Mouse (Mus musculus): ENCODE measurements at regions not wholly inside any gene's neighbourhood (a gene's known extent, or its start where the extent isn't known, plus 50 kb on each side); places are given as distances from the start of the nearest gene placed in this dataset.

DNA sequence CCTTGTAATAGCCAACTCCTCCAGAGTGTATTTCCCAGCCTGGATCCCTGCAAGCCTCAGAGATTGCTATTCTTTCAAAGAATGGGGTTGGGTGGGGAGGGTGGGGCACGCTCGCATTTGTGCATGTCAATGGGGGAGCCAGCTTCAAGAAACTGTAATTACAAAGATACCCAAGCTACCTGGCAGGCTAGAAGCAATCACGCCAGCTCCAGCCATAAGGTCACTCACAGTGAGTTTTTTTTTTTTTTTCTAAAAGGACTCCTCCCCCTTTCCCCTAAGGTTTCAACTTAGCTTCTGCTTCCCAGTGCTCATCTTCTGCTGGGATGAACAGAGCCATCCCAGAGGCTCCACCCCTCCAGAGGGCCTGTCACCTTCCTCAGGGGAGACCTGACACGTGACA is 77.0 kb upstream of the Ajap1 start:
- TF ChIP-seq EP300 (IDR thresholded peaks at IDR 0.05; ENCODE audit: low read depth), result no peak
- no peak for TF ChIP-seq CTCF (IDR thresholded peaks at IDR 0.05; ENCODE audit: low read depth)
